Mouse (Mus musculus): ENCODE results near the gene Tex22.

Tex22 gene

DNA sequence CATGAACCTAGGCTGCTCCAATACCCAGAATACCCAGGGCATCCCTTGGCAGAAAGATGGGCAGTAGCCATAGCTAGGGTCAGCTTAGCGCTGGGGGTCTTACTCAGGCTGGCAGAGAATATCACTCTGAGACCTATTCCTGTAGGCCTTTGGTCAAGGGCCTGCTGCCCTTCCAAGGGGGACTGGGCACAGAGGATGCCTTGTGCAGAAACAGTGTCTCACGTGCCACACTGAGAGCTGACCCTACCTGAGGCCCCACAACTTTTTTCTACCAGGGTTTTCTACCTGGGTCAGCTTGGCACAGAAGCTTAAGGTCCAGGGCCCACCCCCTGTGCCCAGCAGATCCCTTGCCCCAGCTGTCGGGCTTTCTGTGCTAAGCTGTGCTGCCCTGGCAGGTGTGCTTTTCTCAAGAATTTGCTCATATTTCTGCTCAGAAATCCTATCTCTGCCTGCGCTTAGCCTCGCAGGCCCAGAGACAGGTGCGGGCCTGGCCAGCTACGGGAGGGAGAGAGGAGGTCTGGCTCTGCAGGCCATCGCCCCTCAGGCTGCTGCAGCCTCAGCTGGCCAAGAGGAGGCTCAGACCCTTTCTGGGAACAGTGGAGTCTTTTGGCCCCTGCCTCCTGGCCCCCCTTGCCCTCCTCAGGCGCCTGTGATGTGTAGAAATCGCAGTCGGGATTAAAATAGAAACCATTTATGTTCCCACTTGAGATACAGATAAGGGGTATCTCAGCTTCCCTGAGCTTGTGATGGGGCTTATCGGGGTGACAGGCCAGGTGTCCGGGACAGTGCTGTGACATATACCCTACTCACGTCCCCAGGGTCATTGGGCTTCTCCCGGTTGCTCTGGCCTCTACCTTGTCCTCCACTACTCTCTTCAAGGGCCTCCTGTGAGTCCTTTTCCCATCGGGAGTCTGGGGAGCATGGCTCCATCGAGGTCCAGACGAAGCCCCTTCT, 63.2 kb downstream of the Tex22 start:
- DNase-seq (ENCODE audit: low spot score in 2 of 2), result no peak

GRCm38 (mm10) chr12:113138291-113138690, 64.0 kb downstream of the Tex22 start:
- DNase-seq (ENCODE audit: low spot score in 2 of 2), result no peak
